Mouse (Mus musculus): ENCODE measurements around the gene March6.

The March6 gene

DNA sequence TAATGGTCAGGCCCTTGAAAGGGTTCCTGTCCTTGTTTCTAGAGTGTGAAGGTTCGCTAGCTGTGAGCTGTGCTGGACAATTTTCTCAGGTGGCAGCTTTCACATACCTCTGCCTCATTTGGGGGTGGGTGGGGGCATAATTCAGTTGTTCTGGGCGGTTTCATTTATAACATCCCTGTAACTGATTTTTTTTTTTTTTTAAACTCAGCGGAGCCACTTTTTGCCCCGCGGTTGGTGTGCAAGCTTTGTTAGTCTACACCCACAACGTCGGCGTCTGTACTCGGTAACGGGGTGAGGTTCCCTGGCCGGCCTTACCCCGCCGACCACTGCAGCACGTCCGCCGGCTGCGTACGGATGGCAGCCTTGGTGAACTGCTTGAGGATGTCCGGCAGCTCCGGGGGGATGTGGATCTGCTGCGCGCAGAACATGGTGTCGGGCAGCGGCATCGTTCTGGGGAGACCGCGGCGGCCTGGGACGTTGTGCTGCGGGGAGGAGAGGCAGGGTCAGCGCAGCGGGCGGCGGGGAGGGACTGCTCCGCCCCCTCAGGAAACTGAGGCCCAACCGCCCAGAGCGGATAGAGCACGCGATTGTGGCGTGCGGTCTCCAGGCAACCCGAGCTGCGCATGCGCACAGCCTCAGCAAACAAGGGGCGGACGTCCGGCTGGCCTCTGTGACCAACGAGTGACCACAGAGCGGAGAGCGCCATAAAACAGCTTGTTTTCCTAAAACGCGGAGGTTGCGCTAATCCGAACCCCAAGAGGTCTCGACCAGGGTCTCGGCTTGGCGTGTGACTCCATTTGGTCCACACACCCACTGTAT lies 77.5 kb downstream of the March6 start, which contains the start of gene Ropn1l:
Gene Ropn1l (minus strand): TSS at position 640 of the 819 bp plus-strand sequence.
- DNase-seq (ENCODE audit: low read depth) = peak; percentile 73

DNA sequence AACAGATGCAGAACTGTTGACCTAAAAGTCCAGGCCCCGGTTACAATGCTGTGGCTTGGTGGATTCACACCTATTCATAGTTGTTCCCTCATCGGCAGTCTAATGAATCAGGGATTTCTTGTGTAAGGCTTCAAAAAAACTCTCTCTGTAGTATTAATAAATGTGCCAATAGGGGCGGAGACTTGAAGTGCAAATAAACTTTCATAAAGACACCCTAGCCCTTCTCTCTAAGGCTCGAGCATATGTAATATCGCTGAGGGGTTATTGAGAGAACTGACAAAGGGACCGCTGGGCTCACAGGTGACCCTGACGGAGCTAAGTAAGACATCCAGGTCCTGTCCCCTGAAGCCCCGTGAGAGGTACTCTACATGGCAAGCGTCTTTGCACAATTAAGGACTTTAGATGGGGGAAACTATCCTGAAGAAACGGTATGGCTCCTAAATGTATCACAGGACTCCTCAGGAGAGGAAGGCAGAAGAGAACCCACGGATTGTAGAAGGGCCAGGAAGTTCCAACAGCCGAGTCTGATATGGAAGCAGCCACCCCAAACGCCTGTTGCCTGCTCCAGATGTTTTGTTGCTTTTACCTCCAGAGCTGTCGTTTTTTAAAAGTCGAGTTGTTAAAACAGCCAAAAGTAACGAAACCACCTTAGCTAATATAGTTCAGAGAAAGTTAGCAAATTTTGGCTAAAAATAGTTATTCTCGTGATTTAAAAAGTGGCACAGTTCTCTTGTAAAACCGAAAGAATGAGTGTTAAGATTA lies 78.3 kb downstream of the March6 start:
- peak; percentile 23 for DNase-seq (ENCODE audit: low read depth)

DNA sequence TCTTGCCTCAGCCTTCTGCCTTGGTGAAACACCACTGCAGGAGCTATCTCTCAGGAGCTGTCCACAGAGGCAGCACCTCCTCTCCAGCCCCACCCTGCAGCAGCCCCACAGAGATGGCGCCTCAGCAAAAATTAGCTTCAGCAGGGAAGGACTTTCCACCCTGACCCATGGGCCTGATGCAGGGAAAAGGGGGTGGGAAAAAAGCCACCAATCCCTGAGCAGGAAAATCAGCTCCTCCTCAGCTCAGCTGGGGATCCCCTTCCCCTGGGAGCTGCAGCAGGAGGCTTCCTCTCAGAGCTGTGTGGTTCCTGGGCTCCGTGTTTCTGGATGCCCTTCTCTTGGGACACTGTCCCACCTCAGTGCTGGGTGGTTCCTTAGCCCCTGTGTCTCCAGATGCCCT lies 81.1 kb downstream of the March6 start:
- no peak for DNase-seq (ENCODE audit: low read depth)

DNA sequence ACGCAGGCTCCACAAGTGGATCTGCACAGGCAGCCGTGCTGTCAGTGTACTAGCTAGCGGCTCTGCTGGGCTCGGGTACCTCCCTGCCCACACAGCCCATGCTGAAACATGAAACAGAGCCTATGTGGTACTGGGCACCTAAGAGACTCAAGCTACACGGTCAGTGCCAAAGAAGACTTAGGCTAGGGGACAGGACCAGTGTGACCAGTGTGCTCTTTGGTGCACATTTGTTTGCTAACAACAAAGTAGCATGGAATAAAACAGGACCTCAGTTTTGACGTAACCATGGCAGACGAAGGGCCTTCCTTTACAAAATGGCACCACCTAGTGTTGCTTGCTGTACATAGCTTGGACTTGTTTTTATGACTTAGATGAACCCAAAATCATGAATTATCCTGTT lies 83.7 kb downstream of the March6 start:
- peak; percentile 57 for DNase-seq (ENCODE audit: low read depth)

DNA sequence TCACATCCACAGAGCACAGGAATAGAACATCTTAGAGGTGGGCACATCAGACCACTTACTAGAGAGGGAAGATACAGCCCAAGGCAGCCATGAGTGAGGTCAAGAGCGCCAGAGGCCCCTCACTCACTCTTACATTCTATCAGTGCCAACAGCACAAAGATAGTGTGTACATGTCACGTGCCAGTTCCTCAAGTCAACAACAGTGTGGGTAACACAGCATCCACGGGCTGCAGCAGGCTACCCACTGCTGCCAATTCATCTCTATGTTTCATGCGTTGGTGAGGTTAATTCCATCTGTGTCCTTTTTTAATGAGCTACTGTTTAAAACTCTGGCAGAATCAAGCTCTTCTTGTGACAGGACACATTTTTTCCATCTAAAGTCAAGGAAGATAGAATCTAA lies 88.2 kb downstream of the March6 start:
- no peak for DNase-seq (ENCODE audit: low read depth)

DNA sequence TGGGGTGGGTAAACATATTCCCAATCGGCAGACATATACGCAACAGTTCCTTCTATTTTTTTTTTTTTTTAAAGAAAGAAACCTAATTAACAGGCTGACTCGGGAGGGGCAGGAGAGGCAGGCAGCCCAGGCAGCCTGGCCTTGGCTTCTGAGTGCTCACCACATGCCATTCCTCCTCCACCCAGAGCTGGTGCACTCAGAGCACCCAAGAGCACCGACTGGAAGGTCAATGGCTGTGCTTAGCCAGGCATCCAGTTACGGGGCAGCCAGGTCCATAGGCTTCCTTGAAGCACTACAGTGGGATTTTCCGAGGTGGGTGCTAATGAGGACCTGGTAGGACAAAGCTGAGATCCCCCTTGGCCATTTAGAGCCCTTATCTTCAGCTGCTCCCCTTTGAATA lies 88.9 kb downstream of the March6 start:
- DNase-seq (ENCODE audit: low read depth) = no peak

DNA sequence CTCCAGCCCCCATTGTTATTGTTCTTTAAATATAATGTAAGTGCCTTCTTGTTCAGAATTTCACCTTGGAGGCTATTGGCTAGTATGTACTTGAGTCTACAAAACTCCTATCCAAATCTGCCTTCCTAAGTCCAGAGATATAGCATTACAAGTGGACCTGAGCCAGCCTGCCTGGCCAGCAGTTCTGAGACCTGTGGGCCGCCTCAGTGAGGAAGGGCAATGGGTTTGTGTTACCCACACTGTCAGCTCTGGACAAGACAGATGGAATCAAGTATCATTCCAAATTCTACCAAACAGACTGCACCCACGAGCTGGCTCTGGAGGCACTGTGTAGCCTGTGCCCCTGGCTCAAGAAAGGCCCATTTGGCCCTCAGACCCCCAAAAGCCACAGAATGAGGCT lies 94.0 kb downstream of the March6 start:
- DNase-seq (ENCODE audit: low read depth) = no peak

DNA sequence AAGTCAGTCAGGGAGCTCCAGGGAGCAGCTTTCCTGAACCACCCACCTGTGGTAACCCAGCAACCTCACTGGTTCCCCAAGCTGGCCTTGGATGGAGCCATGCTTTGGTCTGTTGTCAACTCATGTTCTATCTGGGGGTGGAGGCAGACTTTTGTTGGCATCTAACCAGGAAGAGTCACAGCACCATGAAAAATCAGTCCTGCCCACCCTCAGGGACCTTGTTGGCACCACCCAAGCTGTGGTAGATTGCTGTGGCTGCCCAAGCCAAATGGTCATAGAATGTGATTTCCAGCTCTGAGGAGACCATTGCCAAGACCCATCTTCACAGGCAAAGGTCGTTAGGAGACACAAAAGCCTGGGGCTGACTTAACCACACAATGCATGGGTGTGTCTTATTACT lies 94.8 kb downstream of the March6 start:
- DNase-seq (ENCODE audit: low read depth) = no peak

DNA sequence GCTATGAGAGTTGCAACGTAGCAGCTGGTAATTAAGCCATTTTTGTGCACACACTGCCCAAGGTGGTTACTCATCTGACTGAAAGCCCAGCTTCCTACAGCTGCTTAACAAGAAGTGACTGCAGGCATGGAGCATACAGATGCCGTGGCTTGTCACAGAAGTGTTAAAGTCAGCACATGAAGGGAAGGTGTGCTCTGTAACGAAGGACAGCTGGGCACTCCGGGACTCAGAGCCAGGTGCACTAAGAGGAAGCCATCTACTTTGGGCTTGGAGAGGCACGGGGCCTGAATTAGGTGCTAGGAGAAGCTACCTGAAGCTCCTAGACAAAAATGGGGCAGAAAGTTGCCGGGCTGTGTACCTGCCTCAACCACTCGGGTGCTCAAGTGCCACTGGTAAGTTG lies 97.1 kb downstream of the March6 start:
- no peak for DNase-seq (ENCODE audit: low read depth)

DNA sequence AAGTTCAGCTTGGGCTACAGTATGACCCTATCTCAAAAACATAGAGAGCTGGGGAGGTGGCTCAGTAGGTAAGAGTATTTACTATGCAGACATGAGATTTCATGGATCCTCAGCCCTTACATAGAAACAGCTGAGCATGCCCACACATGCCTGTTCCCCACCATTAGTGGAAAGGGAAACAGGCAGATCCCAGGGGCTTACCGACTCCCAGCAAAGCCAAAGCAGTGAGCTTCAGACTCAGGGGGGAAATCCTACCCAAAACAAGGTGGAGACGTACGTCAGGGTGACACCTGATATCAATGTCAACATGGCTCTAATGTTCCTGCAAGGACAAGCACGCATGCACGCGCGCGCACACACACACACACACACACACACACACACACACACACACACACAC lies 99.0 kb downstream of the March6 start:
- no peak for DNase-seq (ENCODE audit: low read depth)

DNA sequence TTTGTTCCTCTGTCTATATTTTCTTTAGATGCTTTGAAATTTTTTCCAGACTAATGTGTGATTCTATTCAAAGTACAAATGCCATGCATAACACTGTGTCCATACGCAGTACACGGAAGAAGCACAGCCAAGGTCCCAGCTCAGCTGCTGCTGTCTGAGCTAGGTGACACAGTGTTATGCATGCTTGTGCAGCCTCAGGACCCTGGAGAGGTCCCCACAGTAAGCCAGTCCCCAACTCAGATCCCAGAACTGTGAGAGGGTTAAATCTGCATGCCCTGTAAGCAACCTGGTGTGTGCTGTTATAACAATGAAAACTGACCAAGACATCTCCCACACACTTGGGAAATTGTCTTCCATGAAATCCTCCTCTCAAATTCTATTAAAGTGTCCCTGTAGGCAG lies 100.8 kb downstream of the March6 start:
- DNase-seq (ENCODE audit: low read depth) = no peak

DNA sequence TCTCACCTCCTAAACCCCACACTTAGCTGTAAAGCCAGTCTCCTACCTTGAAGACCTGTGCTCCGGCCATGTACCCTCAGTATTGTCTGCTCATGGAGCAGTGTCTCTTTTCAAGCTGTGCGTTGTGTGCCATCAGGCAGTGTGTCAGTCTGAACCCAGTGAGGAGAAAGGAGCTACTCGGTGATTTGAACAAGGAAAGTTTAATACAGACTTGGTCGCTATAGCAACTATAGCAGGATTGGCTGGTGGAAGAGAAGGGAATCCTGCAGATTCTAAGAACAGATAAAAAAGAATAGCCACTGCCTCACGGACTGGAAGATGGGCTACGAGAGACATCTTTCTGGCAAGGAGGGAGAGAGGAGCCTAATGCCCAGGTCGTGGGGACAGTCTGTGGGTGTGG lies 101.4 kb downstream of the March6 start:
- DNase-seq (ENCODE audit: low read depth) = no peak

DNA sequence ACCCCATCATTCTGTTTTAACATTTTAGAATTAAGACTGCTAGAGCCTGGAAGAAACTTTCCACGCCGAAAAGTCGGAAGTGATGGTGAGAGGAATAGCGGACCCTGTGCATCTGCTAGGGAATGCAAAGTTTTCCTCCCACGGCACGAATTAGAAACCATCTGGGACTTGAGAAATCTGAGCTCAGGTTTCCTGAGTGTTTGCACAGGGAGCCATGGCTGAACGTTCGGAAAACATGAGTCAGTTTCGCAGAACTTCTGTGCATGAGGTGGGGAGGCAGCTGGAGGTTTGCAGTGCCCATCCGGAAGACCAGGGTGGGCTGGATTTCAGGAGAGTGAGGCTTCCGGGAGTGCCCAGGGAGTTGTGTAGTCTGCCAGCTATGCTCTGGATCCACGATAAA lies 102.3 kb downstream of the March6 start:
- no peak for DNase-seq (ENCODE audit: low read depth)

DNA sequence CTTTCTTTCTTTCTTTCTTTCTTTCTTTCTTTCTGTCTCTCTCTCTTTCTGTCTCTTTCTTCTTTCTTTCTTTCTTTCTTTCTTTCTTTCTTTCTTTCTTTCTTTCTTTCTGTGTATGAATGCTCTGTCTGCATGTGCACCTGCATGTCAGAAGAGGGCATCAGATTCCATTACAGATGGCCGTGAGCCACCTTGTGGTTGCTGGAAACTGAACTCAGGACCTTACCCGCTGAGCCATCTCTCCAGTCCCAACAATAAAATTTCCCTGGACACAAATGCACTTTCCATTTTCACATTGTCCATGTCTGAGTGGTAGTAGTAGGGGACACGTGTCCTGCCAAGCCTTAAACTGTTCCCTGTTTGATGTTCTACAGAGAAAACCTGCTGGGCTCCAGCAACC lies 103.5 kb downstream of the March6 start:
- no peak for DNase-seq (ENCODE audit: low read depth)

DNA sequence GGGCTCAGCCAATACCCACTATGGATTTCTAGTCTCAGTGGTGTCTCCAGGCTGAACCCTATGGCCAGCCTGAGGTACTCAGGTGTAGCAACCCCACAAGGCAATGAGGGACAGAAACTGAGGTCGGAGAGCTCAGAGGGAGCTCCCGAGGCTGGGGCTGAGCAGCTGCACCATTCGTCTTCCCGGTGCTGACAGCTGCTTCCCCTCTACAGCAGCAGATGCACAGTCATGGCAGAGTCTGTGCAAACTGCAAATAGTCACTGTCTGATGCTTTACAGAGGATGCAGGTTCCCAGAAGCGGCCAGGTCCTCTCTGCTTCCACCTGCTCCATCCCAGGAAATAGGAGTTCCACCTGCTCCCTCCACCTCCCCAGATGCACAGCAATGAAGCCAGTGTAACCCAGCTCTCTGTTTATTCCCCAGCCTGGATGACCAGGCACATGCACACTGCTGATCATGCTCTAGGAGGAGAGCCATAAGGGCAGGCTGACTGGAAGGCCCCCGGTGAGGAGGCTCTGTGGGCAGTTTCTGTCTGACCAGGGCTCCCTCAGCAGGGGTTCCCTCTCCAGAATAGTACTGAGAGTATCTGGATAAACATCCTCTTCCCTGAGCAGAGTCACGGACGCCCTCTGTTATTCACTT lies 104.7 kb downstream of the March6 start:
- DNase-seq (ENCODE audit: low read depth) = no peak

DNA sequence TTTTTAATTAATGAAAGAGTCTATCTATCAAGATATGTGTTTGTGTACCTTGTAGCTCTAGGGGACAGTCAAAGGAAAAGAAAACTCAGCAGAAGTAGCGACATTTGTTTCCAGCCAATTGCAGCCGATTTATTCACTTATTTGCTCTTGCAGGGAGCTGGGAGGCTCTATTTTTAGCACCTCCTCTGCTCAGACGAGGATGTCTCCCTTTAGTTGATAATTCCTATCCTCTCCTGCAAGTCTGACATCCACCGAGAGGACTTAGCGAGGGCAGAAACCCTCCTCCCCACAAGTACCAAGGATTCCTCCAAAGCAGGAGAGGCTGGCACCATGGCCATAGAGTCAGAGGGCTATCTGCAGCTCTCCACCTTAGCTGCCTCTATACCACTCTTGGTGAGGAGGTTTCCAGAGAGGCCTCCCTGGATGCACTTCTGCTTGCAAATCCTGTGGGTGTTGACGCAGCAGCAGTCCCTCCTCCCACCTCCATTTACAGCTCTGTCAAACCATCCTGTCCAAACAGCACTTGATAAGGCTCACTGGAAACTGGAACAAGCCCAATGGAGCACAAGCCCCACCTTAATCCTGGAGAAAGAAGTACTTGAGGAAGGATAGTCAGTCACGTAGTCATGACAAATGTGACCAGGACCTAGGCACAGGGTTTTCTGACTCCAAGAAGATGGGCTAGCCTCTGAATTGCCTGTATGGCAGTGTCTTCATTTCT lies 108.0 kb downstream of the March6 start:
- no peak for DNase-seq (ENCODE audit: low read depth)

DNA sequence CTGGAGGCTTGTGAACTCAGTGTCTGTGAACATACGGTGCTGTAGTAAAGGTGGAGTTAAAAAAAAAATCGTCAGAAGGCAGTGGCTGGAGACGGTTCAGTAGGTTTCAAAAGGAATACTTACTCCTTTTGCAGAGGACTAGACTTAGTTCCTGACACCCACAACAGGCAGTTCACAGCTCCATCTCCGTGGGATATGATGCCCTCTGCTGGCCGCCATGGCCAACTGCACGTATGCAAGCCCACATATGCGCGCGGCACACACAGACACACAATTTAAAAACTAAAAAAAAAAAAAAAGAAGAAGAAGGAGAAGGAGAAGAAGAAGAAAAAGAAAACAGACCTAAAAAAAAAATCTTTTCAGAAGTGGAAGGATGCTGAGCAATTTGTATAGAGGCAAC lies 111.8 kb downstream of the March6 start:
- DNase-seq (ENCODE audit: low read depth) = peak; percentile 61

DNA sequence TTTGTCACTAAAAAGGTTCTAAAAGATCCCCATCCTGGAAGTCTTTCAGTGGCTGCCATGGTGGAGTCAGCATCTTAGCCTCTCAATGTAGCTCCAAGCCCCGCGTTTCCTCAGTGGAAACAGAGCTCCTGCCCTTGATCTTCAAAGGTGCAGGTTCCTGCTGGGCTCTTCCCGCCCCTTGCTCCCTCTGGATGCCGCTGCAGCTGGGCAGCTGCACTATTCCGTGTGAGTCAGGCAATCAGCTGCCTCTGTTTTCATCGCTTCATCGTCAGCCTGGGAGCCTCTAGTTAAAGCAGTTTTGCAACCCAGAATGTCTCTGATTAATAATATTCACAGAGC lies 112.2 kb downstream of the March6 start:
- no peak for DNase-seq (ENCODE audit: low read depth)

DNA sequence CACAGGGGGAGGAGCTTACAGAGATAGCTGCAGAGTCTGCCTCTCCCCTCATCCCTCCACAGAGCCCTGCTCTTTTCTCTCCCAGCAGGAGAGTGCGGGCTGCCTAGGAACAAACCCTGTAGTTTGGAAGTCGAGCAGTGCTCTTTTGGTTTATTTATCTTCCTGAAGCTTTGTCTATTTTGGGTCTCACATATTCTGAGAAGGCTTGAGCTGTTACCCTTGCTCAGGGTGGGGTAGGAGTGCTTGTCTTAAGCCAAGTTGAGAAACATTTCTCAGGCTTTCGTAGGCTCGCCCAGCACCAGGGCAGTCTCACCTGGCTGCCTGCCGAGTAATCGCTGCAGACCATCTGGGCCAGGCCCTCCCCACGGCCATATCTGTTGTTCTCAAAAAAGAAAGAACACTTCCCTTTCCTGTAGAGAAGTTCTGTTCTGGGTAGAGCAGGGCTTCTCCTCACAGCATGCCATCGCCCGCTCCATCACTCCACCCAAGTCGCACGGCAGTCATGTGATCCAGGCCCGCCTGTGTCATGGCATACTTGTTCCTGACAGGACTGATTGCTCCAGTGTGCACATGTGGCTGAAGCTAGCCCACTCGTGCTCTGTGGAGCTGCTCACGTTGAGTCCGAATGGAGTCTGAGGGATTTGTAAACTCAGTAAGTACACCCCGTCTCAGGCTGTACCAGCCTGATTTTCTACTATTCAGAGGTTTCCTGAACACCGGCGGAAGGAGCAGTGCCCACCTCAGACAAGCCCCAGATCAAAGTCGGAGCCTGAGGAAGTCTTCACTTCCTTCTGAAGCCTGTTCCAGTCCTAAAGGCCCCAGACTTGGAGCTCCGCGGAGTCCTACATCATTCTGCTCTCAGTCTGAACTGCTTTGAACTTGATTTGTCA lies 112.8 kb downstream of the March6 start:
- peak; percentile 54 for DNase-seq (ENCODE audit: low read depth)

DNA sequence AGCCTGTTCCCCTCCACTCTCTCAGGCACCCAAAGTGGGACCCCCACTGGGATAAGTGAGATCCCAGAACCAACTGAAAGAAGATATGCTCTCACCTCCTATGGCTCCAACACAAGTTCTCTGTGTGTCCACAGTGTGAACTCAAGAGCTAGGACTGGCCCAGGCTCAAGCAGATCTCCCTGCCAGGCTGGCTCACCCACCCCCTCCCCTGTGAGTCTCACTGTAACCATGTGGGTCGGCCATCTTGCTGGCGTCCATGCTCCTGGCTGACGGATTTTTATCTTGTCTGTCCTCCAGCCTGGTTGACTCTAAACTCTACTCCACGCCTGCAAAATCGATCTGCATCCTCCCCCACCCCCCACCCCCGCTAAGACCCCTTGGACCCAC lies 113.5 kb downstream of the March6 start:
- DNase-seq (ENCODE audit: low read depth) = no peak

DNA sequence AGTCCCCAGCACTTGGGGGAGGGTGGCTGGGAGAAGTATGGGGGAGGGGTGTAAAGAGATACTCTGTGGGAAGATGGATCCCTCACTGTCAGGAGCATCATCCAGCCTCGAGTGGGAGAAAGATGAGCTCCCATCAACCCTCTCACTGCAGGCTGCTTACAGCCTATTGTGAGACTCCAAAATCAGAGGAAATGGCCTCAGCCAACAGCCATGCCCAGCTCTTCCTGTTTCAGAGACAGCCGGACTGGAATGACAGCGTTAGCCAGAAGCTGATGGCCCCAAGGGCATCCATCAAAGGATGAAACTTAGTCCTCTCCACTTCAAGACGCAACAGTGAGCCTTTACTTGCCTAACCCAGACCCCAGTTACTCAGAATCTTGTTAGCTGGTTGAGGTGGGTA lies 115.7 kb downstream of the March6 start:
- DNase-seq (ENCODE audit: low read depth) = no peak

All from naive thymus-derived CD4-positive, alpha-beta T cell, adult 2 months (primary cell).